Mouse (Mus musculus) MEL (cell line): ENCODE data around the gene Phf13.

Source experiments
- CHD1 ChIP-seq: IDR thresholded peaks from 2 replicates; pipeline ENCODE4 v1.6.1; 2012; ENCODE audit warnings: low read depth, mild to moderate bottlenecking, inconsistent platforms, low read length, improper control_type of control experiment
- POLR2AphosphoS2 ChIP-seq: IDR thresholded peaks from 2 replicates; pipeline ENCODE4 v1.6.1; 2011; ENCODE audit warnings: low read length, improper control_type of control experiment
- USF1 ChIP-seq: IDR thresholded peaks from 2 replicates; pipeline ENCODE4 v1.6.1; 2014; ENCODE audit warnings: low read depth, mild to moderate bottlenecking, inconsistent platforms, low read length, improper control_type of control experiment, moderate library complexity

- no peak for TF ChIP-seq CHD1
- no peak for TF ChIP-seq USF1
- TF ChIP-seq POLR2AphosphoS2: peak; percentile 90
These were observed 31.5 kb upstream of the Phf13 start, which contains the start of gene Zbtb48 for GRCm38 (mm10) chr4:152027524-152027923.
